10 mouse cellular contexts compared by ENCODE assay signal in the genomic region with DNA sequence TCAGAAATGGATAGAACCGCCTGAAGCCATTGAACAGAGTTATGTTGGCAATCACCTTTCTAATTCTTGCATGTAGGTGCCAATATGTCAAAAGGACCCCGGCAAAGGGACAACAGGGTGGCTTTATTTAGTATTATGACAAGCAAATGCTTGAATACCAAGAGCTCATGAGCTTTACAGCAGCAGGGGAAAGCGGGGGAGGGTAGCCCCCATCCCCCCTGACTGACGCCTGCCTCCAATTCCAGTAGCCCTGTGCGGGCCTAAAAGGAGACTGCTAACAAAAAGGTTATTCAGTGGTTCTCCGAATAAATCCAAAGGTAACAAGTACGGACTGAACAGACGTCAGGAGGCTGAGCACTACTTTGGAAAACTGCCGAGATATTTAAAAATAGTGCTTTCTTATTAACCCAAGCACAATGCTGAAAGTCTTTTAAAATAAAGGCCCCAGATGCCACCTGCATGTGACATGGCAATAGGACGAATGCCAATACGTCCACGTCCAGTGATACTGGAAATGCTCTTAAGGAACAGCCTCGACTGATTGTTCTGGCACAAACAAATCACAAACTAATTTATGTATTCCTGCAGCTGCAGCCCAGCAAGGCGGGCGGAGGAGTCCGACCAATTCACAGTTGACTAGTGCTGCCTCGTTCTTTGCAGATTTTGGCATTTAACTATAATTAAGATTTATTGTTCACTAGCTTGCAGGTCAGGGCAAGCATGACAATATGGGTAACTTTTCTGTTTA.
A peak's percentile ranks its signal among the peaks of the same experiment; 100 is the strongest.
DNase-seq lines count a peak whose midpoint lies in the region; ATAC-seq and TF ChIP-seq lines count a peak whose summit lies in the region.
"Had no signal": no experiment of that assay in that cellular context is flagged by ENCODE, and none has a peak within 500 bp of the region (broad histone marks: within the 10 kb centered on the region; RNA-seq: fewer than 3 reads in every experiment).

No protein-coding gene starts in this region.

- no peaks in the 10 kb centered on the region for H3K9me3 ChIP-seq in heart, postnatal 0 days (replicated peaks; ENCODE audit: control insufficient read depth, low read length)
- H3K9me3 ChIP-seq in hindbrain, embryonic 10.5 days, result no peaks in the 10 kb centered on the region
- H3K9me3 ChIP-seq in midbrain, embryonic 13.5 days, result no peaks in the 10 kb centered on the region

- TF ChIP-seq EP300 in heart, postnatal 0 days (IDR thresholded peaks at IDR 0.05; ENCODE audit: low read depth), result no peak
- no peak for TF ChIP-seq EP300 in heart, adult 2 months (IDR thresholded peaks at IDR 0.05; ENCODE audit: insufficient read depth, low read depth, low read length)

- no peak for TF ChIP-seq CTCF in heart, postnatal 0 days (IDR thresholded peaks at IDR 0.05; ENCODE audit: low read depth)
- no peak for TF ChIP-seq CTCF in heart, adult 2 months (IDR thresholded peaks at IDR 0.05)

- peaks cover 23% of the 10 kb centered on the region for H3K4me1 ChIP-seq in heart, postnatal 0 days (ENCODE audit: control insufficient read depth, insufficient read depth)
- H3K4me1 ChIP-seq in heart, adult 2 months (ENCODE audit: control insufficient read depth, insufficient read depth, low read length), result peaks cover 2% of the 10 kb centered on the region; the same call in 1 of the 2 replicates
- peaks cover 57% of the 10 kb centered on the region for H3K4me1 ChIP-seq in hindbrain, embryonic 10.5 days (replicated peaks)
- peaks cover 45% of the 10 kb centered on the region for H3K4me1 ChIP-seq in midbrain, embryonic 13.5 days (replicated peaks)

- WGBS in heart, postnatal 0 days, result 56% methylated on average over 17 of the region's 17 CpGs
- 63% methylated on average over 17 of the region's 17 CpGs for WGBS in heart, adult 2 months
- WGBS in hindbrain, embryonic 10.5 days, result 56% methylated on average over 17 of the region's 17 CpGs
- WGBS in midbrain, embryonic 13.5 days, result 30% methylated on average over 17 of the region's 17 CpGs

- H3K4me3 ChIP-seq in heart, postnatal 0 days (ENCODE audit: low read depth, low read length), result no peak overlapping the region
- H3K4me3 ChIP-seq in heart, adult 2 months, result no peak overlapping the region
- no peak overlapping the region for H3K4me3 ChIP-seq in hindbrain, embryonic 10.5 days
- H3K4me3 ChIP-seq in midbrain, embryonic 13.5 days (replicated peaks), result no peak overlapping the region

- intact Hi-C loops in heart, adult 2 months (cut with DNase I), result loop anchor here (5.0 kb wide), 1 partner anchor 98 kb away; no protein-coding TSS in a partner anchor

- no peak for DNase-seq in heart, postnatal 0 days (ENCODE audit: low spot score)
- no peak for DNase-seq in heart, adult 2 months
- peak; percentile 67 for DNase-seq in cerebellum, adult 8-10 months
- no peak for DNase-seq in hindbrain, embryonic 10.5 days (ENCODE audit: low spot score)
- DNase-seq in liver, result no peak
- DNase-seq: embryo, embryonic 11 days; gastrocnemius, postnatal 36 days had no signal

- no peaks in the 10 kb centered on the region for H3K79me2 ChIP-seq in heart, adult 2 months (replicated peaks; ENCODE audit: control insufficient read depth, insufficient read depth, low read length)

- no peak overlapping the region for H3K4me2 ChIP-seq in heart, postnatal 0 days (ENCODE audit: low read depth, low read length)
- H3K4me2 ChIP-seq in midbrain, embryonic 13.5 days (replicated peaks), result peak overlapping the region; percentile 2; the same call in 1 of the 2 replicates

- no peaks in the 10 kb centered on the region for H3K27me3 ChIP-seq in heart, postnatal 0 days (ENCODE audit: control insufficient read depth, insufficient read depth, low read length)
- no peaks in the 10 kb centered on the region for H3K27me3 ChIP-seq in heart, adult 2 months (ENCODE audit: control insufficient read depth, insufficient read depth, low read length)
- H3K27me3 ChIP-seq in hindbrain, embryonic 10.5 days (ENCODE audit: insufficient read depth, poor library complexity, severe bottlenecking), result no peaks in the 10 kb centered on the region
- no peaks in the 10 kb centered on the region for H3K27me3 ChIP-seq in midbrain, embryonic 13.5 days

- H3K36me3 ChIP-seq in heart, postnatal 0 days (replicated peaks; ENCODE audit: control insufficient read depth, insufficient read depth, low read length), result no peaks in the 10 kb centered on the region
- no peaks in the 10 kb centered on the region for H3K36me3 ChIP-seq in heart, adult 2 months (ENCODE audit: control insufficient read depth, insufficient read depth, low read length)
- no peaks in the 10 kb centered on the region for H3K36me3 ChIP-seq in hindbrain, embryonic 10.5 days
- no peaks in the 10 kb centered on the region for H3K36me3 ChIP-seq in midbrain, embryonic 13.5 days

- TF ChIP-seq POLR2A in heart, adult 2 months (IDR thresholded peaks at IDR 0.05; ENCODE audit: insufficient read depth, low read depth, low read length), result no peak

- ATAC-seq in heart, postnatal 0 days (ENCODE audit: insufficient read depth, low read depth), result no peak
- ATAC-seq in midbrain, embryonic 13.5 days, result peak; percentile 72
- no peak for ATAC-seq in granulocyte monocyte progenitor cell, adult 5-6 weeks (replicated peaks; ENCODE audit: poor library complexity, severe bottlenecking)
- ATAC-seq in erythroblast, adult 5-6 weeks (replicated peaks; ENCODE audit: low FRiP score, poor library complexity, severe bottlenecking), result no peak

- peak overlapping the region; percentile 28; the same call in 1 of the 2 replicates for H3K9ac ChIP-seq in heart, postnatal 0 days (replicated peaks; ENCODE audit: low read depth, low read length)
- H3K9ac ChIP-seq in heart, adult 2 months (ENCODE audit: low read depth, low read length), result no peak overlapping the region
- H3K9ac ChIP-seq in midbrain, embryonic 13.5 days (replicated peaks), result no peak overlapping the region

- no peak overlapping the region for H3K27ac ChIP-seq in heart, postnatal 0 days (ENCODE audit: low read depth)
- H3K27ac ChIP-seq in heart, adult 2 months, result no peak overlapping the region
- H3K27ac ChIP-seq in hindbrain, embryonic 10.5 days, result peak overlapping the region; percentile 54; the same call in 1 of the 2 replicates
- peak overlapping the region; percentile 62 for H3K27ac ChIP-seq in midbrain, embryonic 13.5 days

Comparison
In these comparisons a context has a peak if more than half of its experiments do, and no peak if none do; other contexts are left out.
1. H3K27ac ChIP-seq: peak in hindbrain, embryonic 10.5 days (single experiment) and midbrain, embryonic 13.5 days (single experiment); none in heart, postnatal 0 days (single experiment) and heart, adult 2 months (single experiment).